Mouse (Mus musculus) lung, postnatal 0 days (tissue): Measurements from ENCODE around the gene Fyco1.

Experiments
- CTCF ChIP-seq: IDR thresholded peaks from 2 replicates; pipeline ENCODE4 v1.5.1; 2016; ENCODE audit warnings: antibody characterized with exemption, mild to moderate bottlenecking
- EP300 ChIP-seq: IDR thresholded peaks from 2 replicates; pipeline ENCODE4 v1.6.1; 2016; ENCODE audit warnings: antibody characterized with exemption, mild to moderate bottlenecking, control low read depth

GRCm38 (mm10) chr9:123861929-123862328 is 10.2 kb upstream of the Fyco1 start, which contains the start of gene Xcr1:
- TF ChIP-seq CTCF (no peak), EP300 (no peak)
